Mouse (Mus musculus) cerebellum, adult 9-11 months (tissue): ENCODE results near the gene Etl4.

Experiments
- DNase-seq: peaks from one replicate; pipeline ENCODE4 v3.0.0; 2022

The Etl4 gene

DNA sequence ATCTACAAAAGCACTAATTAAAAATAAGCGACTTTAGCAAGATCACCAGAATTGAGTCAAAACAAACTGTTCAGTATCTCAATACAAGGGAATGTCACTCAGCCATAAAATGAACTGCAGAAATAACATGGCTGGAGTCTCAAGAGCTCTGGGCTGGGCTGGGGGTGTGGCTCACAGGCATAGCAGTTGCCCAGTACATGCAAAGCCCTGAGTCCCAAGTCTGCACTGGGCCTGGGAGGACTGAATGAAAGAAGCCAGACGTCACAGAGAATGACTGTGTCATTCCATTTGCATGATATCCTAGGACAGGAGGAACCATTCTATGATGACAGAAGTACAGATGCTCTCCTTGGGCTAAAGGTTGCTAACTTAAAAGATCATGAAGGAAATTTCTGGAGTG lies 864.9 kb downstream of the Etl4 start:
- no peak for DNase-seq

DNA sequence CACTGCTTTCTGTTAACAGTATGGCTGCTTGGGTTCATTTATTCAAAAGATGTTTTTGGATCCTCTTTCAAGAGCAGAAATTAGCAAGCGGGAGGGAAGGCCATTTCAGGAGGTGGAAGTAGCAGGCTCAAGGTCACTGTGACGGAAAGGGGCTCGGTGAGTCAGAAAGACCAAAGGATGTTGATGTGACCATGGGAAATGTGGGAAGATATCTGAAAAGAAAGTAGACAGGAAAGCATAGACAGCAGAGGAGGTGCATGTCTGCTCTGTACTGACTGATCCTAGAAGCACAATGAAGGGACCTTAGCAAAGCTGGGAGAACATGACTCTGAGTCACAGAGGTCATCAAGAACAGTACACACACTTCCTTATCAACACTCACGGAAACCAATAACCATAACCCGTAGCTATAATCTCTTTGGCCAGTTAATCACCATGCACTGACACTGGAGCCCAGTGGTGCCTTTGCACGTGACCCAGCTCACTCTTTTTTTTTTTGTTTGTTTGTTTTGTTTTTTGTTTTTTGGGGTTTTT lies 866.7 kb downstream of the Etl4 start:
- DNase-seq = no peak

DNA sequence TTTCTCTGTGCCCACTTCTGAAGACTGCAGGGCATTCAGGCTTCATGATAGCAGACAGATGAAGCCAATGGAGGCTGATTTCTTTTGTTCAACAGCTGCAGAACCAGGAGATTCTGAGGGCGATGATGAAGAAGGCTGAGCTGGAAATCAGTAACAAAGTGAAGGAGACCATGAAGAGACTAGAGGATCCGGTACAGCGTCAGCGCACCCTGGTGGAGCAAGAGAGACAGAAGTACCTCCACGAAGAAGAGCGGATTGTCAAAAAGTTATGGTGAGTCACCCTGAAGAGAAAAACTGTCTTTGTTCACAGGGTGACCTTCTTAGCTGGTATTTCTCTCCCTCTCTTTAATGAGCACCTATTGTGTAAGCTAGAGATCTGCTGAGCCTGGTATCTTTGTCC lies 868.4 kb downstream of the Etl4 start:
- no peak for DNase-seq

DNA sequence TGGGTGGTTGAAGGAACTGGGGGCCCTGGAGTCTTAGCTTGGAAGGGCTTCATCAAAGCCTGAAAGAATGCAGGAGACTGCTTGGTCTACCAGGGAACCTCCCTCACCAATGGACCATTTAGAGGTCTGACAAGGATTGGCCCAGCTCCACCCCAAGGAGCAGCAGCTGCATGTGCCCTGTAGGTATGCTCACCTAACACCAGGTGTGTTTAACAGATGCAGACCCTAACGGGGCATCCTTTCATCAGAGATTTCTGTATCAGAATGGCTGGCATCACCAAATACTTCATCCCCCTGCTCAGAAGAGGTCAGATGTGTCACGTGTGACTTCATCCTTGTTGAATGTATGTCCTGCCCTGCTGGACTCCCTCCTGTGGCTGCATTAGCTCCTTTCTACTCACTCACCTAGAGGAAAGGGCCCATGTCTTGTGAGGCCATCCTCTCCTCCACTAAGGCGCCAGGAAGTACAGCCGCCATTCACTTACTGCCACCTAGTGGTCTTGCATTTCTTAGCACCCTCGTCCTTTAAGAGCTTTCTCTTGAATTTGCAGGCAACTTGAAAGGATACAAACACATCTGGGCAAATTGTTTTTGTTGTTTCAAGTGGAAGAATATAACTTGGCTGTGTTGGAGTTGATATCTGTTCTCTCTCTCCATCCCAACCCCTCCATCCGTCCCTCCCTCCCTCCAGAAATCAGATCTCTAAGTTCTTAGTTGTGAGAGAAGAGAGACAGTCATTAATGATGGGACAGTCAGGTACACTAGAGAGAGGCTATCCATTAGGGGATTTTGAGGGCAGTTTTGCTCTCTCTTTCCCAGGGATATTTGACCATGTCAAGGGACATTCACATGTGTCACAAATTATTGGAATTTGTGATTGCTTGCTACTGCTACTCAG lies 870.2 kb downstream of the Etl4 start:
- DNase-seq = peak; percentile 17

DNA sequence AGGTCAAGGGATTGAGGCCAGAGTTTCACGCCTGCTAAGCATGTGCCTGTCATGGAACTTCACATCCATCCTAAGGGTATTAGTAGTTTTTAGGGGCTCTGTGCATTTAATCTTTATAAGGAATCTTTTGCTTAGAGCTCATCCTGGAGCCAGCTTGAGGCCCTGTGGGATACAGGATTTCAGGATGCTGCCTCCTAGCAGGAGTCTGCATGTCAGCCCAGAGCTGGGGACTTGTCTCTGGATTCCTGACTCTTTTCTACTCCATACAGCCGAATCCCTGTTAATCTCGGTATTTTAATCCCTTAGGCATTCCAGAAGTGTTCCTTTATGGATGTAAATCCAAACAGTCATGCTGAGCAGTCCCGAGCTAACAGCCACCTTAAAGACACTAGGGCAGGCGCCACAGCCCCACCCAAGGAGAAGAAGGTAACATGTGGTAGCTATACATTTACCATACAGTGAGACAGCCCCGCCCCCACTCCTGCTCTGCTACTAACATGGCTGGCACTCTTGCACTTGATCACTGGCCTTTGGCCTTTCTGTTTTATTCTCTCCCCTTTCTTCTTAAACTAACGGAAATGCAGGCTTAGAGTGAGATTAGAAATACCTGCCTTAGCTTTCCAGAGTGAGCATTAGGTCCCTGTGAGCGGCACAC lies 891.8 kb downstream of the Etl4 start:
- DNase-seq = peak; percentile 45

DNA sequence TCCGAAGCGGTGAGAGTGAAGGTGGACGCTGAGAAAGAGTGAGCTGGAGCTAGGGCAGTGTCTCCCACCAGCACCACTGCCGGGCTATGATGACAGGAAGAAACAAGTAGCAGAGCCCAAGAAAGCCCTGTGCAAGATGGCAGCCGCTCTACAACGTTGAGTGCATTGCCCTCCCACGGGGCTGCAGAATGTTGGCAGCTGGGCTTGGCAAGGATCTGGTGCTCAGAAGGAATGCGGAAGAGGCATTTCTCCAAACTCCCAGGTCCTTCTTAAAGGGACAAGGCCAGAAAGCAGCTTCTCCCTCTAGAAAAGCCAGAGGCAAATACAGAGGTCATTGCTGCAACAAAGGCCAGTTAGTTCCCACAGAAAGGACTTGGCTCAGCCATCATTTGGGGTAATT lies 901.9 kb downstream of the Etl4 start:
- peak; percentile 7 for DNase-seq

DNA sequence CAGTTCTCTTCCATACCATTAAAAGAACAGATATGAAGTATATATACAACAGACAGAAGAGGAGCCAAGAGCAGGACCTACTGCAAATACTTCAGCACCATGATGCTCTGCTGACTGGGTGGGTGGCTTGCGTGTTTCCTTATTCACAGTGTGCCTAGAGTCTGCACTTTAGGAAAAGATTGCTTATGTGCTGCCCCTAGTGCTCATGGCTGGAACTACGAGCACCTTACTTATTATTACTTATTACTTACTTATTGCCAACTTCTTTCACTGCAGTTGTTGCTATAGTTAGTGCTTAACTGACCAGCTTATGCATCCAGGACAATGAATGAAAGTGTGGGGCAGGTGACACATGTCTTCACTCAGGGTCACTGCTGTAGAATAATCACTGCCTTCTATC lies 904.4 kb downstream of the Etl4 start:
- DNase-seq = no peak

DNA sequence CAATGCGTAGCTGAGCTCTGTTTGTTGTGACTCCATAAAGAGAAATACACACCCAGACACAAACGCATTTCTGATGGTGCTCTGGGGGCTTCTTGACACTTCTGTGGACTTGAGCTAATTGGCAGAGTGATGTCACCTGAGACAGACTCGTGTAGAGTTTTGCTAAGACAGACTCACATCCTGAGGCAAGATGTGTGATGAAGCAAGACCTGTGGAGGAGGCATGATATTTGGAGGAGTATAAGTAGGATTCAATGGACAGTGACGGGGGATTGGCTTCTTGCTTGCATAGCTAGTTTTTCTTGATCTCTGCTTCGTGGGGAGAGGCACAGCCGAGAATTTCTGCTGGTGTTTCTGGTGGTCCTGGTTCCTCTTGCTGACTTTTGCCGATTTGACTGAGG lies 908.6 kb downstream of the Etl4 start:
- no peak for DNase-seq

DNA sequence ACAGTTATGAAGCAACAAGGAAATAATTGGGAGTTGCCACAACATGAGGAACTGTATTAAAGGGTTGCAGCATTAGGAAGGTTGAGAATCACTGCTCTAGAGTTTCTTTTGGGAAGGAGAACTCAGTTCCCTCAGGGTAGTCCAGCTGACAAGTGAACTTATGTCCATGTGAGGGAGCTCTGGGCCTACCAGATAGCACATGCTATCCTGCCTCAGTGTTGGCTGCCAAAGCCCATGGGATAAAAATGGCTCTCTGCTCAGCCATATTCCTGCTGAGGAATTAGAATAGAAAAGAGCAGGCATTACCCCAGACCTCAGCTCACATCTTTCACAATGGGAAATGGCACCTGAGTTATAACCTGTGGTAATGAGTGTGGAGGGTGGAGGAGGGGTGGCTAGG lies 916.7 kb downstream of the Etl4 start:
- DNase-seq = no peak

DNA sequence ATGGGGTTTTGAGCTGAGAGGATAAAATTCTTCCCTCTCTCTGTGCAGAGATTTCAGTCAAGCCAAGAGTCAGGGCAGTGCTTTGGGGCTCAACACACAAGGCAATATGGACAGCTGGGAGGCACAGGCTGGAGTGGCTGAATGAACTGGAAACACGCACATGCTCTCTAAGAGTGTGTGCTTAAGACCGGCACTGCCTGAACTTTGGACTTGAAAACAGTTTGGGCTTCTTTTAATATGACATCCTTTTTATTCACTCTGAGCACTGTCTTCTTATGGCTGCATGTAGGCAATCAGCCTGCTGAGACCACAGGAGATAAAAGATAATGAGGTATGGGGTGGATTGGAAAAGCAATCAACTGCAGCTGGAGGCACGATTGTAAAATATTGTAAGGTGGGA lies 921.3 kb downstream of the Etl4 start:
- DNase-seq = no peak

DNA sequence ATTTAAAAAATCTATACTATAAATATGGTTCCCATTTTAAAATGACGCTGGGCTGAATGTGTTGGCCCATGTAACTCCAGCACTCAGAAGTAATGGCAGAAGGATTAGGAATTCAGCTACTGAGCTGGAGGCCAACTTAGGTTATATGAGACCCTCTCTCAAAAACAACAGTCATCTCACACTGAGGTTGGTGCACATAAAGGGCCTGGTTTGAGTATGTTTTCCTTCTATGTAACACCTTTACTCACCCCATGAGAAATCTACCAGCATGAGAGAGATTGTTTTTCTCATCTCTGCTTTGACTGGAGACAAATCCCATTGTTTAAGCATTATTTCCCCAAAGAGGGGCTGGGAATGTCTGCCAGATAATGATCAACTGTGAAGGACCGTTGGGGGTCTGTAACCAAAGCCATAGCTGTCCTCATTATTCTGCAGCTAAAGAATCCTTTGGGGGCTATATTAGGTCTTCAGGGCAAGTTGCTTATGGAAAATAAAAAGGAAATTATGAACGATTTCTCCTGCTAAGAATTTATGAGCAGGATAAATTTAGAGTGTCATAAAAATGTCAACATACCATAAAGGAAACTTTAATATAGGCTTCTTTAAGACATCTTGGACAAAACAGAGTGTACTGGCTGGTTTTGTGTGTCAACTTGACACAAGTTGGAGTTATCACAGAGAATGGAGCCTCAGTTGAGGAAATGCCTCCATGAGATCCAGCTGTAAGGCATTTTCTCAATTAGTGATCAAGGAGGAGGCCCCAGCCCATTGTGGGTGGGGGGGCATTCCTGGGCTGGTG lies 922.2 kb downstream of the Etl4 start:
- DNase-seq = no peak

DNA sequence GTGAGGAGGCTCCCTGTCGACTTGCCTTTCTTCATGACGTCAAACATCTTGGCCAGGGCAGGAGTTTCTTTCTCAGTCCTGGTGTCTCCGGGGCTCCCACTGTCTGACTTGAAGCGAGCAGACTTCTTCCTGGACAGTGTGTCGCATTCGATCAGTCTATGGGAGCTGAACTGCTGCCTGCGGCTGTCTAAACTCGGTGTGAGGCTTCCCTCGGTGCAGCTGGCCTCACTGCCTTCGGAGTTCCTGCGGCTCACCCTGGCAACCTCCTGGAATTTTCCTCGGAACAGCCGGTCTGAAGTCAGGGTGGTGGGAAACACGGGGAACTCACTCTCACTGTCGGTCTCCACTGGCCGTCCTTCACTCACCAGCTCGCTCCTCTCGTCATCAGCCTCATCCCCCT lies 939.8 kb downstream of the Etl4 start:
- peak; percentile 32 for DNase-seq
